Mouse (Mus musculus) ES-CJ7 (cell line): Measurements from ENCODE around the gene Hk3.

Experiments used
- DNase-seq: peaks from one replicate; pipeline ENCODE4 v3.0.0; 2011; ENCODE audit warnings: low read depth, low spot score

The Hk3 gene

DNA sequence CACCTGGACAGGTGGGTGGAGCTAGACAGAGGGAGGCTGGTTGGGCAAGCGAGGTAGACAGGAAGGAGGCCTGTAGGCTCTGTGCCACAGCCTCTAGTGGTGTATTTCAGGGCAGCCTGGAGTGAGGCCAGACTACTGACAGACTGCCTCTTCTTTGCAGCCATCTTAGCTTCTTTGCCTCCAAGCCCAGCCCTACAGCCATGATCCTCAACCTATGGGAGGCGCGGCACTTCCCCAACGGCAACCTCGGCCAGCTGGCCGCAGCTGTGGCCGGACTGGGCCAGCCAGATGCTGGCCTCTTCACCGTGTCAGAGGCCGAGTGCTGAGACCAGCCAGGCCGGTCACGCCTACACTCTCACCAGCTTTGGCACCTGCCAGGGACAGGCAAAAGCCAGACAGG lies 16.5 kb downstream of the Hk3 start:
- no peak for DNase-seq

DNA sequence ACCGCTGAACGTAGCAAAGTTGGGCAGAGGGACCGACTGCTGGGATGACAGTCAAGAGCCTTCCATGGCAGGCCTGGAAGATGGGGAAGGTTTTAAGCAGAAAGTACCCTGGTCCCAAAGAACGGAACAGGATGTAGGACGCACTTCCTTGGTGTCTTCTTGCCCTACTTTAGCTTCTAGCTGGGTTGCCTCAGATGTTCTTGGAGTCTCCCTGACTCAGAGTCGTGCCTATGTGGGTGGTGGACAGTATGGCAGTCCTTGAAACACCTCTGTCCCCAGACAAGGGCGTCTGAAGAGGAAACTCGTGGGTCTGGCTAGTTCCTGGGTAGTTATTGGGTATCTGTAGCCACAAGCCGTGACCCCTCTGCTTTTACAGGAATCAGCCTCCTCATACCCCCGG lies 19.1 kb downstream of the Hk3 start:
- DNase-seq: no peak

DNA sequence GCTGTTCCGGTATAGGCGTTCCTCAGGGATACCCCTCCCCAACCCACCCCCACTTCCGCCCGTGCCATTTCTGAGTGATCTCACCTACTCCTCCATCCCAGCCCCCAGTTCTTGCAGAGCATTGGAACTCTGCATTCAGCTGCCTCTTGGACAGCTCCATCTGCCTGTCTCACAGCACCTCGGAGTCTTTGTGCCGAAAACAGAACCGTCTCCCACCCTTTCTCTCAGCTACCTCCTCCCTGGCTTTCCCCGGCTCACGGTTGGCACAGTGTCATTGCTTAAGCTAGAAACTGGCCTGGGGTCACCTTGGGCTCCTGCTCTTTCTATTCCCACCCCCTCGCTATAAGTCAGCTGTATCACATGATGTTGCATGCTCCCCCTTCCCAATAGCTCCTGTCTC lies 20.8 kb downstream of the Hk3 start:
- no peak for DNase-seq

DNA sequence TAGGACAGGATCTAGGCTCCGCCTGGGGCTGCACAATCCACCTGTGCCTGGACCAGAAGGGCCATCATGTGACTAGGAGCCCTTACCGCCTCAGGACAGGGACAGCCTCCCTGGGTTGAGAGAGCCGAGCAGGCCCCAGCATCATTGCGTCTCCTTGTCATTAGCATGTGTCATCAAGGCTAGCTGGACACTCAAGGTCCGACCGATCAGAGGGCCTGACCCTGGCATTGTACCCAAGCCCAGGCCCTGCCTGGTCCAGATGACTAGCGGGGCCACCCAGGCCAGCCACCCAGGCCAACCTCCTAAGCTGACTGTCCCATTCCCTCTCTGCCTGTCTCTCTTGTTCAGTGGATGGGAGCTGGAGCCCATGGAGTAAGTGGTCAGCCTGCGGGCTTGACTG lies 23.6 kb downstream of the Hk3 start:
- DNase-seq: no peak

DNA sequence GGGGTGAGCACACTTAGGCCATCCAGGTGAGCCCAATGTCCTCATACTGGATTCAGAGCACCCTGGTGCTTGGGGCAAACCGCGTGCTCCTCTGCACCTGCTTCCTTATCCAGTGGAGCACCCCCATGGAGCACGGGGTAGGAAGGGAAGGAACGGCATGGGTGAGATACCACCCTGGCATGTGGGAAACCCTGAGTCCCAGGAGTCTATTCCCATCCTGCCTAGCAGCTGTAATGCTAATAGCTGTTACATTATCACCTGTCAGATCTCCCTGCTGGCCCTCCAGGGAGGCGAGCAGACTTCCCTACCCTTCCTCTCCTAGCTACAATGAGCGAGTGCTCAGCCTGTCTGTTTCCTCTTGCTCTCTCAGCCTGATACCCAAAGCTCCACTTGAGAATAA lies 26.0 kb downstream of the Hk3 start:
- no peak for DNase-seq

DNA sequence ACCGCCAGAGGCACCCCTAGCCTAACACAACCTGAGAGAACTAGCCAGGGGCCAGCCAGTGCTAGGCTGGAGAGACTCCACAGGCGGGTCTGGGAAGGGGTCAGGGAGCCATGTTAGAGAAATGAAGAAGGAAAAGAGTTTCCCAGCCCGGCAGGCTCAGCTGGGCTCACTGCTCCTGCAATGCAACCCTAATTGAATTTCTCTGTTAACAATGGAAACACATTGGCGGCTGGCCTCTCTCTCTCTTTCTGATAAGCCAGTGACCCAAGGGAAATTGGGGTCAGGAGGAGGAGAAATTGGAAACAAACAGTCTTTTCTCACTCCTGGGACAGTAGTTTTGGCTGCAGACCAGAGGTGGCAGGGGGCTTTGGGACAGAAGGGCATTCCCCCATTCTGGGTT lies 26.6 kb downstream of the Hk3 start:
- DNase-seq: no peak

DNA sequence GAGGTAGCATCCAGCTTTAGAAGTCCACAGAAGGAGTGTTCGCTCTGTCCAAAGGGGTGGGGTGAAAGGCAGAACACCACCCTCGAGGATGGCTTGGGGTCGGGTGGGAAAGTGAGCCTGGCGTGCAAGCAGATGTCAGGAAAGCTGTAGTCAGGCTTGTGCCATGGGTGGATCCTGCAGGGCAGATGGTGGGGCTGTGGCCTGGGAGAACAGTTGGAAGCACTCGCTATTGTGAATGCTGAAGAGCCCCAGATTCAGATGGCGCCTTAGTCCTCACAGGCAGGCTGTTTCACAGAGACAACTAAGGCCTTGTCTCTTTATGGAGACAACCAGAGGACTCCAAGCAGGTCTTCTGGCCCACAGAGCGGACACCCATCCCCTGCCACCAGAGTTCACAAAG lies 29.0 kb downstream of the Hk3 start:
- DNase-seq: no peak

DNA sequence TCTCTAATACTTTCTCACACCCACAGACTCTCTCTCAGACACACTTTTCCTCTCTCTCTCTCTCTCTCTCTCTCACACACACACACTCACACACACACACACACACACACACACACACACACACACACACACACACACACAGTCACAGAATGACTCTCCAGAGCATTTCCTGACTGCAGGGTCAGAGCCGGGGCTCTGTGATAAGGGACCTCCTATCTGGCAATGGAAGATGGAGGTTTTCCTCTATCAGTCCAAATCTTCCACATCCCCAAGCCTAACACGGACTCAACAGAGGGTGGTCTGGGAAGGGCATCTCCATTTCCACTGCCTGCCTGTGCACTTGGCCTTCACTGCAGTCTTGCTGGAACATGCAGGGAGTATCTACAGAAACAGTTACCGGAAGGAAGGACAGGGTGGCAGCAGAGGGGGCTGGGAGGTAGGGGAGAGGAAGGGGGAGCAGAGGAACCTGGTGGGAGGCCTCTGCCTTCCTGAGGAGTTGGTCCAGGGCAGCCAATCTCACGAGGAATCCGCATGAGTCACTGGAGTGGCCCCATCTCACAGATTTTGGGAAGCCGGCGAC lies 32.9 kb downstream of the Hk3 start:
- no peak for DNase-seq

DNA sequence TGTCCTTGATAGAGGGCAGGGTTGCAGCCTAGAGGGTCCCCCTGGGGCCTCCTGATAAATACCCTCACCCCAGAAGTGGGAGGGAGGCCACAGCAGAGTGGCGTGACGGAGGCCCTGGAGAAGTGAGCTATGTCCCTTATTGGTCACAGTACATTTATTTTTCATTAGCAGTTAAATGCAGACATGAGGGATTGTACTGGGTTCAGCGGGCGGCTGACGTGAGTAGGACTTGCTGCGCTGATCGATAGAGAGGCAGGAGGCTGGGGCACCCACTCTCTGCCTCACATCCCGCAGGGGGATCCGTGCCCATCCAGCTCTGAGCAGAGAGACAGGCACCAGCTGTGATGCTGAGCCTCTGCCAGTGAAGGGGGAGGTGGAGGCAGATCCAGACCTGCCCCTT lies 33.8 kb downstream of the Hk3 start:
- no peak for DNase-seq

DNA sequence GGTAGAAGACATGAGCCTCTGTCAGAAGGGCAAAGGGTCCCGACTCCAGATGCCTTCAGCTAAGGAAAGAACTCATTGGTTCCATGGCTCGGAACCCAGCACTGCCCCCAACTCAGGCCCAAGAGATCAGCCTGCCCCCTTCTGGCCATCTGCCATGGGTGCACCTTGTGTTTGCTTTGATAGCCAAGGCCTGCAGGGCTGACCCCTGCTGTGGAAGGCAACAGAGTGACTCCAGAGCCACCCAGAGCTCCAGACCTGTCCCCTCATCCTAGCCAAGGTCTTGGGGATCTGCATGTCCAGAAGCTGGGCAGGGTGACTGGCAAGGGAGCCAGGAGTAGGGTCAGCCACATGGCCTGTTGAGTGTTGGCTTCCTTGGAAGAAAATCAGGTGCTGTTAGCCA lies 37.6 kb downstream of the Hk3 start:
- DNase-seq: peak; percentile 48

DNA sequence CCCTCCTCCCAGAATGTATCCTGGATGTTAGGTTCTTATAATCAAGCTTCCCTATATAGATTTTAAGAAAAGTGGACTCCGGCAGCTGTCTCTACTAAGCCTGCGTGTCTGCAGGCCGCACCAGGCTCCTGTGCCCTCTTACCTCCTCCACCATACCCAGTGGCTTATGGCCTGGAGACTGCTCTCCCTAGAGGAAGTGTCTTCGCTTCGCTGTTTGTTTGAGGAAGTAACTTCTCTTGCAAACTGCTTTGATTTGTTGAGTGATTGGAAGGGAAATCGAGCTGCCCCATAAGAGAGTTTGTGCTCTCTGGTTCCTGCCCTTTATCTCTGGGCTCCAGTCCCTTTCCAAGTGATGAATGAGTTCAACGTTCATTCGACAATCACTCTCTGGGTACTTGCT lies 38.2 kb downstream of the Hk3 start:
- no peak for DNase-seq

DNA sequence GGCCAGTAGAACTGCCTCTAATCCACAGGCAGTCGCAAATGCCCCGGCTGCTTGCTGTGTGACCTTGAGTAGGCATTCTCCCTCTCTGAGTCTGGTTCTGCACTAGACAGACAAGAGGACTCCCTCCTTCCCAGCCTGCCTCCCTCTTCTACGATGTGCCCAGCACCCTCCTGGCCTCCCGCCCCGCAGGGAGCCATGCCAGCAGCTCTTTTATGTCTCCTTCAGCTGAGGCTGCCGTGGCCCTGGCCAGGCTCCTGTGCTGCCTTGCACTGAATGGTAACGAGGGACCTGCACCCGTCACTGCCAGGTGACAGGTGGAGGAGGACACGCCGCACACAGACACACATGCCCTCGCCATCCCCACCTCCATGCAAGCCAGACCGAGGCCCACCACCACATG lies 40.2 kb downstream of the Hk3 start:
- no peak for DNase-seq

DNA sequence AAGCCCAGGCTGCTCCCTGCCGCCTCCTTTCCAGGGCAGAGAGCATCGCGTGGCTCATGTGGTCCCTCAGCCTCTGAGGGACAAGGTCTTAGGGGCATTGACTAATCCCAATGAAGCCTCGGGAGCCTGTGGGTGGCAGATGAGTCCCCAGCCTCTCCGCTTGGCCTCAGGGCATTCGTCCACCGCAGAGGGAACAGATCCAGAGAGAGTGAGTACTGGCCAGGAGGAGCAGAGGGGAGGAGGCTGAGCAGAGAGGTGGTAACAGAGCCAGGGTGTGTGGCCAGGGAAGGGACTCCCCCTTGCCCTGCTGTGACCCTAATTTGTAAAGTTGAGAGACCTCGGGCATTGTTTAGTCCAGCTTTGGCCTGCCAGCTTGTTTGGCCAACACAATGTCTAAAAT lies 42.4 kb downstream of the Hk3 start:
- DNase-seq: no peak

DNA sequence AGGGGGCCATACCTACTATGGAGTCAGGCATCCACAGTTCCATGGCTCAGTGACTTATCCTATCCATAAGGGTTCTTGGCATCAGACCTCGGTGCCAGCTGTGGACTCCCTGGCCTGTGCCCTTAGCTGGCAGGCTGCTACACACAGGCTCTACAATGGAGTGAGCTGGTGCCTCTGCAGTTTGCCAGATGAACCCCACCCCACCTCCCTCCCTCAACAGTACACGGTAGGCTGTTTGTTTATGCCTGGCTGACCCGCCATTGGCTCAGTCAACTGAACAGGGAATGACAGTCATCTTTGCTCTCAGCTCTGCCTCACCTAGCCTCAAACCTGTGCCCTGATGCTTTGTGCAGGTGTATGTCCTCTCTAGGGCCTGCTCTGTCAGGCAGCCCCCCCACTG lies 45.6 kb downstream of the Hk3 start:
- no peak for DNase-seq

DNA sequence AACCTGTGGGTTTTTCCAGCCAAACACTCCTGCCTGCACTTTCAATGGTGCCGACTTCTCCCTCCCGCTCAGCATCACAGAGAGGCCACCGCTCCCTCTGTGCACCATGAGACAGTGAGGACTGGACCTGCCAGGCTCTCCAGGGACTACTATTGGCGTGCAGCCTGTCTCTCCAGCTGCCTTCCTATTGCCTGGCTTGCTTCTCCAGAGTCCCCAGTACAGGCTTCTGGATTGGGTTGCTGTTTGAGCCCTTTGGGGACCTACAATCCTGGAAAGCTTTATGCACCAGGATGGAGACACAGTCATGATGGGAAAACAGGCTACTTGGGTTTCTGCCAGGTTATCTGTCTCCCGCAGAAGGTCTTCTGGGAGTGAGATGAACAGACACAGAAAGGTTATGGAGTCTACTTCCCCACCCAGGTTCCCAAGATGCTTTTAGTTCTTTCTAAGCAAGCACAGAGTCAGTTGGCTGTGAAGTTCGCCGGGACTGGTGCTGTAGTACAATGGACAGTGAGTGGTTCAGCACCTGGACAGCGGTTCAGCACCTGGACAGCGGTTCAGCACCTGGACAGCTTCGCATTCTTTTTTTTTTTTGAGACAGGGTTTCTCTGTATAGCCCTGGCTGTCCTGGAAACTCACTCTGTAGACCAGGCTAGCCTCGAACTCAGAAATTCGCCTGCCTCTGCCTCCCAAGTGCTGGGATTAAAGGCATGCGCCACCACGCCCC lies 50.5 kb downstream of the Hk3 start:
- peak; percentile 50 for DNase-seq

DNA sequence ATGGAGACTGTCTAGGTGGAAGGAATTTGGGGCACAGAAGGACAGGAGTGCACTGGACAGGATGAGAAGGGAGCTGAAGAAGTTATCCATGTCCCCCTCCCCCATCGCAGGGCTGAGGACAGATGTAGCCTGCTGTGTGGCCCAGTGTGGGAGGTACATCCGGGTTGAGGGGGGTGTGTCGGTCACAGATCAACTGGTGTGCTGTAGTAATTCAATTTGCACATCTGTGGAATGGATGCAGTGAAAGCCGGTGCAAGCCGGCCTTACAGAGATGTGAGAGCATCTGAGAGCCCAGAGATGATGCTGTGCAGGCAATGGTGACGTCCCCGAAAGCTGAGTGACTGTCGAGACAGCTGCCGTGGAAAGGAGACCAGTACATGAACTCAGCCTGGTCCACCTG lies 51.7 kb downstream of the Hk3 start:
- peak; percentile 55 for DNase-seq

DNA sequence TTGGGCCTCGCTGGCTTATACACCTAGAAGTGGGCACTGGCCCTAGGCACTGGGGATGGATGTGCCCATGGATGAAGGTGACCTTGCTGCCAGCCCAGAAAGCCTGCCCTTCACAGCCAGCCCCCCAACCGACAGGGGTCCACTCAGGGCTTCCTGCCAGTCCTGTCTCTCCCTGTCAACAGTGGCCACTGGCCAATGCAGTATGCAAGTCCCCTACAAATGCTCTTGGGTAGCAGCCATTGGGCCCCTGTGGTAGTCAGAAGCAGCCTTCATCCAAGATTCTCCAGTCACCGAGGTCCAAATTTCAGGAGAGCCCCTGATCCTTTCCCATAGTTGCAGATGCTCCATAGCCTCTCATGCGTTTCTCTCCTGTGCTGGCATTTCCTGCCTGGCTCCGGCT lies 52.5 kb downstream of the Hk3 start:
- DNase-seq: no peak

DNA sequence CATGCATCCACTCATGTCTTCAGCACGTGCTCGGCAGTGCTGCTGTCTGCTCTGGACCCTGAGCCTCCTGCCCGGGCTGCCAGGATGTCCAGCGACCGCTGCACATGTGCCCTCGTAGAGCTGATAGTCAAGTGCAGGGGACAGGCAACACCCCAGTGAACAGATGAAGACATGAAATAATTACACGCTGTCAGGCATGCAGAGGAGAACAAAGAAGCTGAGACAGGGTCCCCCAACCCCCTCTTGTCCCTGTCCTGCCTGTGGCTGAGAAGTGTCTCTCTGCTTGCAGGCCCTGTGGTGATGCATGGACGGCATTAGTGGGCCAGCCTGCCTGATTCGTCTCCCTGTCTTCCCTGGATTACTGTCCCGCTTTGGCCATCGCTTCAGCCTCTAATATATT lies 53.7 kb downstream of the Hk3 start:
- no peak for DNase-seq

DNA sequence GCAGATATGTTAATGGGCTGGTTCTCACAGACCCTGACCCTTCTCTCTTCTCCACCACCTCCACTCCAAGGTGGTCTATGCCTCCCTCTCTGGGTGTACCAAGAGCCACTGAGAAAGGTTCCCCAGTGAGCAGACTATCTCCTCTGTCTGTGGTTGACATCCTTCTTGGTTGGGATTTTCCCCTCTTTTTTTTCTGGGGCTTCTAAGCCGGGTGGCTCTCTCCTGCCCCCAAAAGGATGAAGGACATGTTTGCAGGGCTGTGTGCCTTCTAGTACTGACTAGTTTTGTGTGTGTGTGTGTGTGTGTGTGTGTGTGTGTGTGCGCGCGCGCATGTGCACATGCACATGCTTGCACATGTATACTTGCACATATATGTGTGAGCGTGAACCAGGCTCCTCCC lies 55.9 kb downstream of the Hk3 start:
- DNase-seq: peak; percentile 11

DNA sequence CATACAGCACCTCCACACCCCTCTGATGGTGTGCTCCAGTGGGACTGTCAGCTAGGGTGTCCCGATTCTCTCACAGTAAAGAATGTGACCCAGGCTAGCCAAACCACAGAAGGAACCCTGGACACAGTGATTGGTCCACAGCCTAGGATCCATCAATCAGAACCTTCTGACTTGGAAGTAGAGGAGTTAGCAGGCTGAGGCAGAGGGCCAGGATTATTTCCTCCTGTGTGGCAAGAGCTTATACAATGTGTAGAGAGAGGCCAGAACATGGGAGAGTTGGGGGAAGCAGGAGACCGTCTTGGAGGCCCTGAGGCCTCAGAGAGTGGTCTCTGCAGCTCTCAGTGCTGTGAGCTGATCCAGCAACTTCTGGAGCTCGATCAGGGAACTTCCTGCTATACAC lies 60.7 kb downstream of the Hk3 start:
- no peak for DNase-seq

DNA sequence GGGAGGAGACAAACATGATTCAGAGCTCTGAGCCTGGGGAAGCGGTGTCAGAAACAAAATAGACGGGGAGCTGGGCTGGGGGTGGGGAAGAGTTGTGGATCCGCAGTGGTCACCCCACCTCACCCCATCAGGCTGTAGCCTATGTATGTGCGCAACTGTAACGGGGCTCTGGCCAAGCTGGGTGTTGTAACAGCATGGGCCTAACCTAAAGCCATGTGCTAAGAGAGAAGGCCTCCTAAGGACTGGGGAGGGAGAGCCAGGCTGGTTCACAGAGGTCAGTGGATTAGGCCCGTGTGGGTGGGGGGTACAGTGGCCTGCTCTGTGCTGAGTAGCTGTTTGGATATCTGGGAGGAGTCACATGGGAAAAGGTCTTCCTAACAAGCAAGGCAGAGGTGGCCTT lies 61.3 kb downstream of the Hk3 start:
- no peak for DNase-seq

DNA sequence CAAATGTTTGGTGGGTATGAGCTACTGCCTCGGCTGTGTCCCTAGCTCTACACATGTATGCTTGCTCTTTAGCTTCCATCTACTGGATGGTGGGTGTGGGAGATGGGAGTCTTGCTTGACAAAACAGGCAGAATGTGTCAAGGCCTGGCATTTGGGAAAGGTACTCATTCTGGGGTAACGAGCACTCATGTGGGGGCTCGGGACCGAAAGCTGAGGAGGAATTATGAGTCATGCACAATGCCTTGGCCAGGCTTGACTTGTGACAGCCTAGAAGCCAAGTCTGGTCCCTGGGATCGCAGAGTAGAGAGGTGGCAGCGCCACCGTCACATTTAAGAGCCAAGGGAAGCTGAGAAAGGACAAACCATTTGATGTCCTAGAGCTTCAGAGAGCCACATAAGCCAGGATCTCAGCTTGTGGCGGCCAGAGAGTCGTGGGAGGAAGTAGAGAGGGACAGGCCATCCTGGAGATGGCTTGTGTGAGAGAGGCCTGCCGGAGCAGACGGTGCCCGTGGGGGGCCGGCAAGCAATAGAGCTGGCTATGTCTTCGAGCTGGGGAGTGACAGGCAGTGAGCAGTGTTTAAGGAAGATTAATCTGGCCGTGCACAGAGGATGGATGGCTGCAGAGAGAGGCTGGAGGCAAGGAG lies 62.0 kb downstream of the Hk3 start:
- no peak for DNase-seq

DNA sequence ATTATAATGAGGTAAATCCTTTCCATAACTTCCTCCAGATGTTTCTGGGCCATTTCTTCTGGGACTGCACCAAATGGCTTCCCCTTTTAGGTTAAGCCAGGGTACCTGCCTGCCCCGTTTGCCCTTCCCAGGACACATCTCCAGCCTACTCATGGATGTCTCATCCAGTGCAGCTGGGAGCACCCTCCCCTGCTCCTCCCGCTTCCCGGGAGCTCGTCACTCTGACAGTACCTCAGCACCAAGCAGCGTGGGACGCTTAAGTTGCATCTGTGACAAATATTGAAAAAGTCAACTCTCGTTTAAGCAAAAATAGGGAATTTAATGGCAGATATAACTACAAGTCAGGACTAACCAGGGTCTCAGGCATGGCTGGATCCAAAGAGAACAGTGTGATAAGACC lies 63.9 kb downstream of the Hk3 start:
- DNase-seq: no peak
